Mouse (Mus musculus): ENCODE measurements at regions not wholly inside any gene's neighbourhood (a gene's known extent, or its start where the extent isn't known, plus 50 kb on each side); places are given as distances from the start of the nearest gene placed in this dataset.

GRCm38 (mm10) chr9:13919739-13920410, 92.4 kb downstream of the Fam76b start:
- H3K27ac ChIP-seq (ENCODE audit: low read depth, low read length): no peak overlapping the region
- H3K4me2 ChIP-seq (ENCODE audit: low read depth, low read length, severe bottlenecking): no peak overlapping the region
- H3K9ac ChIP-seq (ENCODE audit: low read length): no peak overlapping the region
- no peaks in the 10 kb centered on the region for H3K36me3 ChIP-seq (ENCODE audit: control insufficient read depth, insufficient read depth, low read length)
- no peak overlapping the region for H3K4me3 ChIP-seq (ENCODE audit: low read depth, low read length)
- ATAC-seq (replicated peaks; ENCODE audit: low FRiP score) (0 out of 2 replicates have a peak, but pooled peaks have one; percentile 33), DNase-seq (ENCODE audit: low spot score) (no peak)
- no peaks in the 10 kb centered on the region for H3K9me3 ChIP-seq (ENCODE audit: control insufficient read depth, low read length)
- no peaks in the 10 kb centered on the region for H3K4me1 ChIP-seq (replicated peaks; ENCODE audit: control insufficient read depth, insufficient read depth, low read length)
- no peaks in the 10 kb centered on the region for H3K27me3 ChIP-seq (ENCODE audit: control insufficient read depth, insufficient read depth, low read length)
- 85% methylated on average over 9 of the region's 9 CpGs for WGBS

GRCm38 (mm10) chr9:13920623-13921022, 93.1 kb downstream of the Fam76b start:
- WGBS: 77% methylated on average over 1 of the region's 1 CpGs
- Histone ChIP-seq H3K4me1 (replicated peaks; ENCODE audit: control insufficient read depth, insufficient read depth, low read length) (no peaks in the 10 kb centered on the region), H3K36me3 (ENCODE audit: control insufficient read depth, insufficient read depth, low read length) (no peaks in the 10 kb centered on the region), H3K4me3 (ENCODE audit: low read depth, low read length) (no peak overlapping the region), H3K9ac (ENCODE audit: low read length) (no peak overlapping the region), H3K27me3 (ENCODE audit: control insufficient read depth, insufficient read depth, low read length) (no peaks in the 10 kb centered on the region), H3K4me2 (ENCODE audit: low read depth, low read length, severe bottlenecking) (no peak overlapping the region), H3K27ac (ENCODE audit: low read depth, low read length) (no peak overlapping the region), H3K9me3 (ENCODE audit: control insufficient read depth, low read length) (no peaks in the 10 kb centered on the region)
- no peak for DNase-seq (ENCODE audit: low spot score)
- ATAC-seq (replicated peaks; ENCODE audit: low FRiP score): no peak

GRCm38 (mm10) chr9:13932001-13932508, 104.5 kb downstream of the Fam76b start:
- Histone ChIP-seq H3K9ac (ENCODE audit: low read length) (no peak overlapping the region), H3K27me3 (ENCODE audit: control insufficient read depth, insufficient read depth, low read length) (no peaks in the 10 kb centered on the region), H3K36me3 (ENCODE audit: control insufficient read depth, insufficient read depth, low read length) (no peaks in the 10 kb centered on the region), H3K9me3 (ENCODE audit: control insufficient read depth, low read length) (no peaks in the 10 kb centered on the region), H3K4me1 (replicated peaks; ENCODE audit: control insufficient read depth, insufficient read depth, low read length) (no peaks in the 10 kb centered on the region), H3K27ac (ENCODE audit: low read depth, low read length) (no peak overlapping the region), H3K4me3 (ENCODE audit: low read depth, low read length) (no peak overlapping the region), H3K4me2 (ENCODE audit: low read depth, low read length, severe bottlenecking) (no peak overlapping the region)
- DNase-seq (ENCODE audit: low spot score) (no peak), ATAC-seq (replicated peaks; ENCODE audit: low FRiP score) (no peak)
- 46% methylated on average over 6 of the region's 6 CpGs for whole genome bisulfite sequencing

GRCm38 (mm10) chr9:13933404-13933803, 105.9 kb downstream of the Fam76b start:
- 72% methylated on average over 6 of the region's 6 CpGs for WGBS
- Histone ChIP-seq H3K27ac (ENCODE audit: low read depth, low read length) (no peak overlapping the region), H3K36me3 (ENCODE audit: control insufficient read depth, insufficient read depth, low read length) (no peaks in the 10 kb centered on the region)

GRCm38 (mm10) chr9:13937301-13937700, 109.8 kb downstream of the Fam76b start:
- Histone ChIP-seq H3K36me3 (ENCODE audit: control insufficient read depth, insufficient read depth, low read length) (no peaks in the 10 kb centered on the region), H3K4me2 (ENCODE audit: low read depth, low read length, severe bottlenecking) (no peak overlapping the region), H3K9ac (ENCODE audit: low read length) (no peak overlapping the region), H3K4me3 (ENCODE audit: low read depth, low read length) (no peak overlapping the region), H3K27me3 (ENCODE audit: control insufficient read depth, insufficient read depth, low read length) (no peaks in the 10 kb centered on the region), H3K4me1 (replicated peaks; ENCODE audit: control insufficient read depth, insufficient read depth, low read length) (no peaks in the 10 kb centered on the region), H3K9me3 (ENCODE audit: control insufficient read depth, low read length) (no peaks in the 10 kb centered on the region), H3K27ac (ENCODE audit: low read depth, low read length) (no peak overlapping the region)
- WGBS: 84% methylated on average over 2 of the region's 2 CpGs
- DNase-seq (ENCODE audit: low spot score): no peak
- ATAC-seq (replicated peaks; ENCODE audit: low FRiP score): no peak

More at GRCm38 (mm10) chr9:13933404-13933803, 105.9 kb downstream of the Fam76b start:
- ATAC-seq (replicated peaks; ENCODE audit: low FRiP score): no peak
- no peak overlapping the region for H3K9ac ChIP-seq (ENCODE audit: low read length)
- H3K4me1 ChIP-seq (replicated peaks; ENCODE audit: control insufficient read depth, insufficient read depth, low read length): no peaks in the 10 kb centered on the region
- H3K27me3 ChIP-seq (ENCODE audit: control insufficient read depth, insufficient read depth, low read length): no peaks in the 10 kb centered on the region
- no peak overlapping the region for H3K4me3 ChIP-seq (ENCODE audit: low read depth, low read length)
- H3K4me2 ChIP-seq (ENCODE audit: low read depth, low read length, severe bottlenecking): no peak overlapping the region
- DNase-seq (ENCODE audit: low spot score): no peak
- H3K9me3 ChIP-seq (ENCODE audit: control insufficient read depth, low read length): no peaks in the 10 kb centered on the region

GRCm38 (mm10) chr9:13946519-13946918, 119.0 kb downstream of the Fam76b start:
- WGBS: 85% methylated on average over 3 of the region's 3 CpGs
- ATAC-seq (replicated peaks; ENCODE audit: low FRiP score): no peak
- DNase-seq (ENCODE audit: low spot score): no peak

GRCm38 (mm10) chr9:13952157-13952556, 124.6 kb downstream of the Fam76b start:
- H3K9me3 ChIP-seq (ENCODE audit: control insufficient read depth, low read length): no peaks in the 10 kb centered on the region
- DNase-seq (ENCODE audit: low spot score) (no peak), ATAC-seq (replicated peaks; ENCODE audit: low FRiP score) (no peak)
- H3K27ac ChIP-seq (ENCODE audit: low read depth, low read length): no peak overlapping the region
- no peak overlapping the region for H3K4me2 ChIP-seq (ENCODE audit: low read depth, low read length, severe bottlenecking)
- no peaks in the 10 kb centered on the region for H3K27me3 ChIP-seq (ENCODE audit: control insufficient read depth, insufficient read depth, low read length)
- H3K4me3 ChIP-seq (ENCODE audit: low read depth, low read length): no peak overlapping the region
- H3K9ac ChIP-seq (ENCODE audit: low read length): no peak overlapping the region
- no peaks in the 10 kb centered on the region for H3K4me1 ChIP-seq (replicated peaks; ENCODE audit: control insufficient read depth, insufficient read depth, low read length)
- no peaks in the 10 kb centered on the region for H3K36me3 ChIP-seq (ENCODE audit: control insufficient read depth, insufficient read depth, low read length)

More at GRCm38 (mm10) chr9:13946519-13946918, 119.0 kb downstream of the Fam76b start:
- no peak overlapping the region for H3K9ac ChIP-seq (ENCODE audit: low read length)
- H3K4me2 ChIP-seq (ENCODE audit: low read depth, low read length, severe bottlenecking): no peak overlapping the region
- H3K4me1 ChIP-seq (replicated peaks; ENCODE audit: control insufficient read depth, insufficient read depth, low read length): no peaks in the 10 kb centered on the region
- no peak overlapping the region for H3K27ac ChIP-seq (ENCODE audit: low read depth, low read length)
- H3K36me3 ChIP-seq (ENCODE audit: control insufficient read depth, insufficient read depth, low read length): no peaks in the 10 kb centered on the region
- no peaks in the 10 kb centered on the region for H3K9me3 ChIP-seq (ENCODE audit: control insufficient read depth, low read length)
- no peak overlapping the region for H3K4me3 ChIP-seq (ENCODE audit: low read depth, low read length)
- H3K27me3 ChIP-seq (ENCODE audit: control insufficient read depth, insufficient read depth, low read length): no peaks in the 10 kb centered on the region

- Histone ChIP-seq H3K27ac (ENCODE audit: low read depth, low read length) (no peak overlapping the region), H3K4me2 (ENCODE audit: low read depth, low read length, severe bottlenecking) (no peak overlapping the region), H3K9ac (ENCODE audit: low read length) (no peak overlapping the region), H3K9me3 (ENCODE audit: control insufficient read depth, low read length) (no peaks in the 10 kb centered on the region), H3K27me3 (ENCODE audit: control insufficient read depth, insufficient read depth, low read length) (no peaks in the 10 kb centered on the region), H3K36me3 (ENCODE audit: control insufficient read depth, insufficient read depth, low read length) (no peaks in the 10 kb centered on the region), H3K4me1 (replicated peaks; ENCODE audit: control insufficient read depth, insufficient read depth, low read length) (no peaks in the 10 kb centered on the region), H3K4me3 (ENCODE audit: low read depth, low read length) (no peak overlapping the region)
- ATAC-seq (replicated peaks; ENCODE audit: low FRiP score) (peak; percentile 81), DNase-seq (ENCODE audit: low spot score) (no peak)
- 26% methylated on average over 7 of the region's 7 CpGs for WGBS
Observed at GRCm38 (mm10) chr9:13963140-13963763, 135.7 kb downstream of the Fam76b start.

- Histone ChIP-seq H3K4me2 (ENCODE audit: low read depth, low read length, severe bottlenecking) (no peak overlapping the region), H3K4me3 (ENCODE audit: low read depth, low read length) (no peak overlapping the region), H3K27ac (ENCODE audit: low read depth, low read length) (no peak overlapping the region), H3K9me3 (ENCODE audit: control insufficient read depth, low read length) (no peaks in the 10 kb centered on the region), H3K4me1 (replicated peaks; ENCODE audit: control insufficient read depth, insufficient read depth, low read length) (no peaks in the 10 kb centered on the region), H3K27me3 (ENCODE audit: control insufficient read depth, insufficient read depth, low read length) (no peaks in the 10 kb centered on the region), H3K36me3 (ENCODE audit: control insufficient read depth, insufficient read depth, low read length) (no peaks in the 10 kb centered on the region), H3K9ac (ENCODE audit: low read length) (no peak overlapping the region)
- 74% methylated on average over 3 of the region's 3 CpGs for WGBS
- DNase-seq (ENCODE audit: low spot score) (no peak), ATAC-seq (replicated peaks; ENCODE audit: low FRiP score) (no peak)
Observed at GRCm38 (mm10) chr9:13963796-13964195, 136.3 kb downstream of the Fam76b start.

All from forebrain, embryonic 11.5 days (tissue).